Mouse (Mus musculus): ENCODE data around the gene Apex2.

Gene Apex2

GRCm38 (mm10) chrX:150589696-150590095 is at the start of gene Apex2:
Gene Apex2, minus strand, starts transcription at chrX:150589868.
- DNase-seq (ENCODE audit: low spot score), result no peak

DNA sequence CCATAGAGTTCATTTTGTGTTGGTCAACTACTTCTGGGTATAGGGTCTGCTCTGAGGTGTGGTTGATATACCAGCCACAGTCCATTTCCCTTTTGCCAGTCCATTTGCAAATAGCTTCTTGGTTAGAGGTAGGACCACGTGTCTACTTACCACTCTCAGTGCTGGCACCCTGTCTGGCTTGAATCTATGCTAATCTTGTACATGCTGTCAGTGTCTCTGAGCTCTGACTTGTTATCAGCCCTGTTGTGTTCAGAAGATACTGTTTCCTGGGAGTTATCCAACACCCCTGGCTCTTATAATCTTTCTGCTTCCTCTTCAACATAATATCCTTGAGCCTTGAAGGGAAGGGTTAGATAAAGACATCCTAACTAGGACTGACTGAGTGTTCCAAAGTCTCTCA is 46.8 kb upstream of the Apex2 start:
- DNase-seq (ENCODE audit: low spot score), result no peak

- DNase-seq (ENCODE audit: low spot score), result no peak
Measured at GRCm38 (mm10) chrX:150598882-150599281, 9.2 kb upstream of the Apex2 start.

DNA sequence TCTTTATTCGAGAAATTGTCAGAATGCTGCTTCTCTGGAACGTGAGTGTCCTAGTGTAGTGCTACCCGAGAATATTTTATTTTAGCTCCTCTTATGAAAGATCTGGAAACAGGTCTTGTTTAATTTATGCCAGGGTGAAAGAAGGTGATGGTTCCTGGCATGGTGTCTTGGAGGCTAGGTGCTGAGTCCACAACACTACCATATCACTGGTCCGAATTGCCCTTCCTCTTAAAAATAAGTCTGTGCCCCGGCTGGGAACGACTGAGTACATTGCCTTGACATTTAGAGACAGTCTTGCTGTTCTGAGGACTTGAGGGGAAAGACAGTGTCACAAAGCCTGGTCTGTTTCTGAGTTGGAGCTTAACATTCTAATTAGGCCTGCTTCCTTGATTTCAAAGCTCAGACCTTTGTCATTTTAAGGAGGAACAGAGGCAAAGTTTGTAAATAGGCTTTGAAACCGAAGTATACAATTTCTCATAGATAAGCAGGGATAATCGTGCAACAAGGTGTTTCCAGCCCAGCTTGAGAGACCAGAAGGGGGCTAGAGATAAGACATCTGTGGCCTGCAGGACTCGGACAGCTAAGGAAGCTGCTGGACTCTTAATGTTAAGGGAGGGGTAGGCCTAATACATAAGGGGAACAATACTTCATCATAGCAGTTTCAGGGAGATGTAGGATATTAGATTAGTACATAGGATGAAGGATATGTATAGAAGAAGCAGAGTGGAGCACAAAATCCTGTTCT is 5.5 kb upstream of the Apex2 start:
- no peak for DNase-seq (ENCODE audit: low spot score)

GRCm38 (mm10) chrX:150594176-150594575 is 4.5 kb upstream of the Apex2 start:
- DNase-seq (ENCODE audit: low spot score), result no peak

DNA sequence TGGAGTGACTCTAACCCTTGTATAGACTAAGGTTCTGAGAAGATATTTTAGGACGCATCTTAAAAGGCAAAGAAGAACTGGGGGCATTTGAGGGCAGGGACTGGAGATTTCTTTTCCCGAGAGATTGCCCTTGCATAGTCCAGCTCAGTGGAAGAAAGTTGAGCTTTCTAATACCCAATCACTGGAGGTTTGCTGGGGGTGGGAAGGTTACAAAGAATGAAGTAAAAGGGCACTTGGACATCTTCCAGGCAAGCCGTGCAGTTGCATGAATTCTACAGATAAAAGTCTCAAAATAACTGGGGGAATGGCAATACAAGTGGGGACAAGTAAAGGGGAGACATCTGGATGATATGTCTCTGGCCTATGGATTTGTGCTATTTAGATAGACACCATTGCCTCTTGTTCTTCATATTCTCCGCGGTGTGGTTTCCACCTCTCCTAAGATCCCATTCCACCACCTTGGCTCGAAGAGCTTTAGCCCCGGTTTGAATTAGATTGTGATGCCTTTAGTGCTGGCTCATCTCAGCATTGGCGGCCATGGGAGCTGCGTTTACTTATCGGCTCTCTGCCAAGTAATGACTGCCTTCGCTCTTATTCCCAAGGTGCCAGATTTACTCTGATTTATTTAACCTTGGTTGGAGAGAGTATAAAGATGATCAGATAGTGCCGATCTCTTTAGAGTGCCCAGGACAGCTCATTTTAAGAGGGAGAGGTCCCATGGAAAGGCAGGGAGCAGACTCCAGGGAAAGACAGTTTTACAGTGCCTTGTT is 3.8 kb upstream of the Apex2 start:
- peak; percentile 31 for DNase-seq (ENCODE audit: low spot score)

- DNase-seq (ENCODE audit: low spot score), result peak; percentile 84
Measured at GRCm38 (mm10) chrX:150588023-150588764, 1.5 kb downstream of the Apex2 start, which contains the start of gene Pfkfb1. Gene Pfkfb1, plus strand, starts transcription at chrX:150588229.

GRCm38 (mm10) chrX:150585116-150585515 is 4.6 kb downstream of the Apex2 start:
- no peak for DNase-seq (ENCODE audit: low spot score)

DNA sequence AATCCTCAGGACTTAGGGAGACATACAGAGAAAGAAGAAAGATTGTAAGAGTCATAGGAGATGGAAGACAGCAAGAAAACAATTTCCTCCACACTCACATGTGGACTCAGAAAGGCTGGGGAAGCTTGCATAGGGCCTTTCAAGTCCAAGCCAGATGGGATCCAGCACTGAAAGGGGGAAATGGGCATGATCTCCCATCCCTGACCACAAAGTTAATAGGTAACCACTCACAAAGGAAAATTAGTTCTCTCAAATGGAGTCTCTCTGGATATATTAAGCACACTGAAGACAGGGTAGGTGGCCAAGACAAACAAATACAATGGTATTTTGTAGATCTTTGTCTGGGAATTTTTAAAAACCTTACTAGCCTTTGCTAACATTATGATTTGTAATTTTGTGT is 7.7 kb downstream of the Apex2 start:
- DNase-seq (ENCODE audit: low spot score), result no peak

GRCm38 (mm10) chrX:150564644-150565357 is 24.9 kb downstream of the Apex2 start:
- DNase-seq (ENCODE audit: low spot score), result no peak

DNA sequence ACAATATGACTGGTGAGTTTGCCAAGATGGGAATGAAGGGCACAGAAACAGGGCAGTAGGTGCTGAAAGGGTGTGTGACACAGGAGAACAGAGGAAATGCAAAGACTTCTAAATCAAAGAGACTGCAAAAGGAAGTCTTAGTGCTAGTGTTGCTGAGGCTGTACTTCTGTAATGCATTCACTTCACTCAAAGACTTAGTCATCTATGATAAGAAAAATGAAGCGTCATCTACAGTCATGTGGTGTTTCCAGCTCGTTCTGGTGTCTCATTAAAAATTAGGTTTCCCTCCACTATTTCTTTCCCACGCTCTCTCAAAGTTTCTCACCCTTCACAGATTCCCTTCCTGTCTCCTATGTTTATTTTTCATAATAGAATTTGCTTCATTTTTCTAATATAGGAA is 35.6 kb downstream of the Apex2 start:
- no peak for DNase-seq (ENCODE audit: low spot score)

- no peak for DNase-seq (ENCODE audit: low spot score)
Measured at GRCm38 (mm10) chrX:150551986-150552385, 37.7 kb downstream of the Apex2 start.

- DNase-seq (ENCODE audit: low spot score), result no peak
Measured at GRCm38 (mm10) chrX:150549639-150550038, 40.0 kb downstream of the Apex2 start.

- DNase-seq (ENCODE audit: low spot score), result no peak
Measured at GRCm38 (mm10) chrX:150547239-150547638, 42.4 kb downstream of the Apex2 start, which contains the start of gene Alas2. Gene Alas2, plus strand, starts transcription at chrX:150547375.

GRCm38 (mm10) chrX:150541684-150542083 is 48.0 kb downstream of the Apex2 start:
- DNase-seq (ENCODE audit: low spot score), result no peak

GRCm38 (mm10) chrX:150540111-150540510 is 49.6 kb downstream of the Apex2 start:
- no peak for DNase-seq (ENCODE audit: low spot score)

DNA sequence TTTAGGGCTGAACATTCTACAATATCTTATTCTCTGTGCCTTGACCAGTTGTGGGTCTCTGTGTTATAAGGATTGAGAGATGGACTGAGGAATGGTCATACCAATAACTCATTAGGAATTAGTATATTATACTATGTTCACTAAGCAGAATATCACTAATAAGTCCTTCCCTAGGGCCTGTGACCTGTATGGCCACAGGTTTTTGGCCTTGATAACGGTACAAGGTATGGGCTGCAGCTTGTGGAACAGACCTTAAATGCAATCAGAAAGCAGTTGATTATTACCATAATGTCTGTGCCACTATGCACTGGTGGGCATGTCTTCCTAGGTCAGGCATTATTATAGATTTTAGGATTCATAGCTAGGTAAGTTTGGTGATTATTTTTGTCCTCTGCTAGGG is 73.2 kb downstream of the Apex2 start:
- DNase-seq (ENCODE audit: low spot score), result no peak

DNA sequence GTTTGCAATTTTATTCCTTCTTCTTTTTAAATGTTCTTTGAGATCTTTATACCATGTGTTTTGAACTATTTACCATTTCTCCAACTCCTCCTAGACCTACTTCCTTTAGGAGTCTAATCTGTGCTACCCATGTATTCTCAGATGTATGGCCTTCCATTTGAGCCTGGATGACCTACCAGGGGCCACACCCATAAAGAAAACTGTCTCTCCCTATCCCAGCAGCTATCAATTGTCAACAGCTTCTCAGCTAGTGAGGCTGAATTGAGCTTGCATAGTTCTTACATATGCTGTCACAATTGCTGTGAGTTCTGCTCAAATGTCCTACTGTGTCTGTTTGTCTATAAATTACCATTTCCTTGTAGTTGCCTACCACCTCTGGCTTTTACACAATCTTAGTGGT is 73.7 kb downstream of the Apex2 start:
- no peak for DNase-seq (ENCODE audit: low spot score)

DNA sequence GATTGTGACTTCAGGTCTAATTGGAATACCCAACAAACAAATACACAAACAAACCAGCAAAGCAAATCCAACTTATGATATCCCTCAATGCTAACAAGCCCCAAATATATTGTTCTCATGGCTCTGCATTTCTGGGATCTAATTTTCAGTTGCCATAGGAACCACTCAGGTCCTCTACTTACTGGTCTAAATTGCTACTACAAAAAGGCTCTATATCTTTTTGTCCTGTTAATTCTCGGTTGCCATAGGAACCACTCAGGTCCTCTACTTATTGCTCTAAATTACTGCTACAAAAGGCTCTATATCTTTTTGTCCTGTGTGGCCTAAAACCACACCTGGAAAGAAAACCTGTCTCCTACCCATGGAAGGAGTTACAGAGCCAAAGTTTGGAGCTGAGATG is 75.5 kb downstream of the Apex2 start:
- DNase-seq (ENCODE audit: low spot score), result no peak

GRCm38 (mm10) chrX:150511274-150511673 is 78.4 kb downstream of the Apex2 start:
- DNase-seq (ENCODE audit: low spot score), result peak; percentile 16

DNA sequence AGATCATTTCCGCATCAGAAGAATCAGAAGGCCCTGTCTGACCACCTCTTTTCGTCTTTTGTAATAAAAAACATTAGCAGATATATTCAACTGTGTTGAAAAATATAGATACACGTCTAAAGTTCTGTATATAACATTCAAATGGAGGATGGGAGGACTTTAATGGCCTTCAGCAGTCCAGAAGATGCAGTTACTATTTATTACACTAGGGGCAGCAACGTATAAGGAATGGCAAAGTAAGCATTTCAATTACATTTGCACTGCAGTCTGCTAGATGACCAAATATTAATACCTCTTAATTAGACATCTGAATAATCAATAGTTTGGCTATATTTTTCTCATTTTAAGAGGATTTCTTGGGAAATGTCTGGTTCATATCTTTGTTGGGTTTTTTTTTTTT is 79.0 kb downstream of the Apex2 start:
- DNase-seq (ENCODE audit: low spot score), result peak; percentile 65

GRCm38 (mm10) chrX:150508696-150509095 is 81.0 kb downstream of the Apex2 start:
- no peak for DNase-seq (ENCODE audit: low spot score)
